Mouse (Mus musculus): ENCODE measurements around the gene Tnni3. TPM values are rescaled to one million over a fixed set of nuclear protein-coding genes. Genes with fewer than 3 reads are reported as not detected.
A peak's percentile ranks its signal among the peaks of the same experiment; 100 is the strongest.

Gene Tnni3
- polyA plus RNA-seq, 1 experiment from 2014 or later: 0.33 TPM

GRCm38 (mm10) chr7:4473940-4474339, 50.1 kb downstream of the Tnni3 start:
- ATAC-seq (no peak), DNase-seq (ENCODE audit: low read depth, low spot score) (no peak)
- POLR2A ChIA-PET: no interaction called here
- in situ Hi-C loops (cut with MboI; ENCODE audit: low pct_unique_long_range_greater_than_20kb): no loop called here
- CTCF ChIA-PET: no interaction called here
- TF ChIP-seq CTCF (IDR thresholded peaks at IDR 0.05): no peak
- peaks cover 21% of the 10 kb centered on the region for H3K27me3 ChIP-seq

GRCm38 (mm10) chr7:4471179-4471555, 52.9 kb downstream of the Tnni3 start:
- ATAC-seq (peak; percentile 82), DNase-seq (ENCODE audit: low read depth, low spot score) (no peak)
- ChIA-PET POLR2A (no interaction called here), CTCF (interaction anchor here (0.7 to 1.5 kb wide), 8 partner anchors 10 to 804 kb away, joined by 3 to 5 read pairs (median 3); no protein-coding TSS in a partner anchor)
- TF ChIP-seq CTCF (IDR thresholded peaks at IDR 0.05): peak; percentile 93
- peaks cover 26% of the 10 kb centered on the region for H3K27me3 ChIP-seq
- in situ Hi-C loops (cut with MboI; ENCODE audit: low pct_unique_long_range_greater_than_20kb): no loop called here

GRCm38 (mm10) chr7:4470275-4471178, 53.5 kb downstream of the Tnni3 start:
- H3K27me3 ChIP-seq: peaks cover 27% of the 10 kb centered on the region
- in situ Hi-C loops (cut with MboI; ENCODE audit: low pct_unique_long_range_greater_than_20kb): no loop called here
- peak; percentile 20 for ATAC-seq
- ChIA-PET POLR2A (no interaction called here), CTCF (interaction anchor here (0.8 to 1.5 kb wide), 7 partner anchors 10 to 803 kb away, joined by 3 to 5 read pairs (median 3); no protein-coding TSS in a partner anchor)
- no peak for DNase-seq (ENCODE audit: low read depth, low spot score)
- TF ChIP-seq CTCF (IDR thresholded peaks at IDR 0.05): no peak

Other genes with a start within 250 kb of the Tnni3 start
- gene Ncr1, start 186.5 kb downstream of the Tnni3 start, polyA plus RNA-seq (2021): not detected
- not detected for gene Gp6, start 126.5 kb downstream of the Tnni3 start, polyA plus RNA-seq (2021)
- gene Rdh13, start 78.6 kb downstream of the Tnni3 start, polyA plus RNA-seq (2021): 45.3 TPM
- 0.04 TPM for gene Eps8l1, start 63.6 kb downstream of the Tnni3 start, polyA plus RNA-seq (2021)
- 85.2 TPM for gene Ppp1r12c, start 22.5 kb downstream of the Tnni3 start, polyA plus RNA-seq (2021)
- not detected for gene Tnnt1, start 7.8 kb downstream of the Tnni3 start, polyA plus RNA-seq (2021)
- gene Dnaaf3, start 8.2 kb upstream of the Tnni3 start, polyA plus RNA-seq (2021): 1.9 TPM
- 0.12 TPM for gene Syt5, start 23.3 kb upstream of the Tnni3 start, polyA plus RNA-seq (2021)
- not detected for gene Ptprh, start 79.8 kb upstream of the Tnni3 start, polyA plus RNA-seq (2021)
- 2.6 TPM for gene Tmem86b, start 107.2 kb upstream of the Tnni3 start, polyA plus RNA-seq (2021)
- gene Ppp6r1, start 134.8 kb upstream of the Tnni3 start, polyA plus RNA-seq (2021): 82.6 TPM
- gene Hspbp1, start 160.8 kb upstream of the Tnni3 start, polyA plus RNA-seq (2021): 80.2 TPM
- 27.9 TPM for gene Brsk1, start 166.4 kb upstream of the Tnni3 start, polyA plus RNA-seq (2021)
- 0.14 TPM for gene Tmem150b, start 201.0 kb upstream of the Tnni3 start, polyA plus RNA-seq (2021)
- gene Kmt5c, start 215.9 kb upstream of the Tnni3 start, polyA plus RNA-seq (2021): 58.6 TPM
- not detected for gene Cox6b2, start 228.9 kb upstream of the Tnni3 start, polyA plus RNA-seq (2021)
- not detected for gene Fam71e2, start 247.1 kb upstream of the Tnni3 start, polyA plus RNA-seq (2021)

Measured in Patski (cell line).